Mouse (Mus musculus): ENCODE data around the gene Svop.

DNA sequence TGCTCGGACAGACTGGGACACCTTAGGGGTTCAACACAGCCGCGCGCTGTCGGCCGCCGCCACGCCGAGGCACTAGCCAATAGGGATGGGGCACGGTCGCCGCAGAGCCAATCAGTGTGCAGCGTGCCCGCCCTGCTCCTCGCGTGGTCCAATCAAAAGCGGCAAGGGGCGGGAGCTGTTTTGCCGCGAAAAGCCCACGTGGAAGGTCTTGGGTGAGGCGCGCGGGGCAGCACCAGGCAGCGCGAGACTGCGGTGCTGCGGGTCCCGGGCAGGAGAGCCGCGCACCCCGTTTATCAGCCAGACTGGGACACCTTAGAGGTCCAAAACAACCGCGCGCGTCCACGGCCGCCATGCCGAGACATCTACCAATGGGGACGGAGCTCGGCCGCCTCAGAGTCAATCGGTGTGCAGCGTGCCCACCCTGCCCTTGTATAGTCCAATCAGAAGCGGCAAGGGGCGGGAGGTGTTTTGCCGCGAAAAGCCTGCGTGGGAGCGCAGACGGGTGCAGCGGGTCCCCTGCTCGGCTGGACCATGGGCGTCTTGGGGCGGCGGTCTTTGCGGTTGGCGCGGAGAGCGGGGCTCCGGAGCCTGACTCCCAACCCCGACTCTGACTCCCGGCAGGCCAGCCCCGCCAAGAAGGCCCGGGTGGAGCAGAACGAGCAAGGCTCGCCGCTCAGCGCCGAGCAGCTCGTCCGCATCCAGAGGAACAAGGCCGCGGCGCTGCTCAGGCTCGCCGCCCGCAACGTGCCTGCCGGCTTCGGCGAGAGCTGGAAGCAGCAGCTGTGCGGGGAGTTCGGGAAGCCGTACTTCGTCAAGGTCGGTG is 39.5 kb upstream of the Svop start:
- TF ChIP-seq CTCF (IDR thresholded peaks at IDR 0.05; ENCODE audit: low read depth, low read length) (no peak), POLR2AphosphoS5 (IDR thresholded peaks at IDR 0.05; ENCODE audit: insufficient replicate concordance, low read depth, low read length) (no peak), TAL1 (conservative IDR thresholded peaks at IDR 0.05; ENCODE audit: low read depth, low read length) (no peak)
